Mouse (Mus musculus): ENCODE measurements around the gene Tmem50b.
"Not testable (repeated sequence)": the region's sequence is repeated elsewhere in the genome, so short reads cannot be mapped to it uniquely, and the experiment has no call there.

The Tmem50b gene

DNA sequence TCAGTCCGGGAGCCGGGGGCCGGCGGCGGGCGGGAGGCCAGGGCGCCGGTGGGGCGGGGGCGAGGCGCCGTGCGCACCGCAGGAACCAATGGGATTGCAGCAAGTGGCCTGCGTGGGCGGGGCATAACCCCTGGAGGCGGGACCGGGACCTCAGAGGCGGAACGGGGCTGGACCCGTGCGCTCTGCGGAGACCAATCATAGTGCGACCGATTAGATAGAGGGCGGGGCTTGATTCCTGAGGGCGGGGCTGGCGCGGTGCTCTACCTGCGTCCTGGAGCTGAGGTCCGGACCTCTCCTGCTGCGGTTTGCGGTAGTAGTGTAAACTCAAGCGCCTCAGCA, at the start of gene Tmem50b:
Tmem50b (minus strand) TSS at position 129 of the 339 bp plus-strand sequence.
- DNase-seq: peak; percentile 99

DNA sequence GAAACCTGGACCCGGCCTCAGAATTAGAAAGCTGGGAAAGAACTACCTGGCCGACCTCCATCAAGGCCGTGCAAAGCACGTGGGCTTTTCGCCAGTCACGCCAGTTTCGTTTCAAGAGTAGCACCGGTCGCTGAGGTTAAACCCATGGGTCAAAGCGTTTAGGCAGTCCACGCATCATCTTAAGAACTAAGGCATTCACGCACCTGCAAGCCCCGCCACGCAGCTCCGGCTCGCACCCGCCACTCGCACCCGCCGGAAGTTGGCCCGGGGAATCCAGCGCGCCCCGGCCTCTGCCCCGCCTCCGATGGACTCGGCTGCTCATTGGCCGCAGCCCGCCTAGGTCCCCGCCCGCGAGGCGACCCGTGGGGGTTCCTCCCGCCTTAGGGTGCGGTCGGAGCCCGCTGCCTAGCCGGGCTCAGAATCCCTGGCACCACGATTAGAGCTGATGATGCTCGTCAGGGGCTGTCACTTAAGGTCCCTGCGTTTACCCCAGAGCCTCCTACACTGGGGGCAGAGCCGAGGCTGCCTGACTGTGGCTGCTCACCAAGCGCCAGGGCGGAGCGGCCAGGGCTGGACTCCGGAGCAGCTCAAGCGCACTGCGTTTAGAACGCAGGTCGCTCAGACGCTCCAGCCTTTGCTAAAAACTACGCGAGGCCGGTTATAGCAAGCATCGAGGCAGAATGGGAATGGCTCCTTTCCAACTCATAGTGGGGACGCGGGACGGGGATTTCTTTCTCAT, 49.2 kb upstream of the Tmem50b start, which contains the start of gene Gart:
Gart (minus strand) TSS at position 272 of the 739 bp plus-strand sequence.
- peak; percentile 93 for DNase-seq

- DNase-seq: no peak
Measured at GRCm38 (mm10) chr16:91645995-91646602, 48.5 kb upstream of the Tmem50b start.

DNA sequence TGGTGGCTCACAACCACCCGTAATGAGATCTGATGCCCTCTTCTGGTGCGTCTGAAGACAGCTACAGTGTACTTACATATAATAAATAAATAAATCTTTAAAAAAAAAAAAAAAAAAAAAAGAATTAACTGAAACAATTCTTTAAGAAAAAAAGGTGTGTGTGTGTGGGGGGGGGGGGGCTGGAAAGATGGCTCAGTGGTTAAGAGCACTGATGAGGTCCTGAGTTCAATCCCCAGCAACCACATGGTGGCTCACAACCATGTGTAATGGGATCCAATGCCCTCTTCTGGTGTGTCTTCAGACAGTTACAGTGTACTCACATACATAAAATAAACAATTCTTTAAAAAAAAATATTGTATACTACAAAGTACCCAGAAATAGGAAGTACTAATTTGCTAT, 47.8 kb upstream of the Tmem50b start:
- DNase-seq: not testable (repeated sequence)

- DNase-seq: no peak
Measured at GRCm38 (mm10) chr16:91644901-91645300, 47.3 kb upstream of the Tmem50b start.

DNA sequence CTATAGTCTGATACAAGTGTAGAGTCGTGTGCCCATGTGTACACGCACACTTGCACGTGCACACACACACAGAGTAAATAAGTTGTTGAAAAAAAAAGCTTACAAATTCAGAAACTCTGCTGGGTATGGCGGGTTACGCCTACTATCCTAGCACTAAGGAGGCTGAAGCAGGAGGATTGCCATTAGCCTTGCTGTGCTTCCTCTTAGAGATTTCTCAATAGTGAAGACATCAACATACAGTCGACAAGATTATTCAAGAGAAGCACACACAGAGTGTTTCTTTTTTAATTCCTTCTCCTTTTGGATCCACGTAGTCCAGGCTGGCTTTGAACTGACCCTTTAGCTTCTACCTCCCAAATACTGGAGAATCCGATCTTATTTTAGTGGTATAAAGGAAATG, 42.6 kb upstream of the Tmem50b start:
- DNase-seq: no peak

GRCm38 (mm10) chr16:91639636-91640035, 42.0 kb upstream of the Tmem50b start:
- DNase-seq: no peak

DNA sequence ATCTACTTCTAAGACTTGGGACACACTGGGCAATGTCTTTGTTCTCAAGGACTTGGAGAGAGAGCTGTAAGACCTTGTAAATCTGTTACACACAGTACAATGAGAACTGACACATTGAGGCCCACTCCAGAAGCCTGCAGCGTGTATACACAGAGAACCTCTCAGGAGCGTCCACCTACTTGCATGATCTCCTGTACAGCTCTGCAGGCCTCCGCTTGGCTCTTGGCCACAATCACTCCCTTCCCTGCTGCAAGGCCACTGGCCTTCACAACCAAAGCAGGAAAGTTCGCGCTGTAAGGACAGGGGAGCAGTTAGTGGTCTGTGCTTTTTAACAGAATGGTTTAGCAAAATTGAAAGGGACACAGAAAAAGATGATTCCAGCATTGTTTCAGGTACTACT, 41.6 kb upstream of the Tmem50b start:
- DNase-seq: no peak

GRCm38 (mm10) chr16:91633641-91634040, 36.0 kb upstream of the Tmem50b start:
- no peak for DNase-seq

DNA sequence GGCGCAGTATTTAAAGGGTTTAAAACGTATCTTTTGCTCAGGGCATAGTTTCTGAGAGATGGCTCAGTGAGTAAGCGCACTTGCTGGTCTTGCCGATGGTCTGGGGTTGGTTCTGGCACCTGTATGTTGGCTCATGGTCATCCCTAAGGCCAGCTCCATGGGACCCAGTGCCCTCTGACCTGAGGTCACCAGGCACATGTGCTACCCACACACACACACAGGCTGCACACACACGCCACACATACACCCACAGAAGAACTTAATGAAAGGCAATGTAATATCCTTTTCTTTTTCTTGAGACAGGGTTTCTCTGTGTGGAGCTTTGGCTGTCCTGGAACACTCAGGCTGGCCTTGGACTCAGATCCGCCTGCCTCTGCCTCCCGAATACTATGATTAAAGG, 35.3 kb upstream of the Tmem50b start:
- no peak for DNase-seq

DNA sequence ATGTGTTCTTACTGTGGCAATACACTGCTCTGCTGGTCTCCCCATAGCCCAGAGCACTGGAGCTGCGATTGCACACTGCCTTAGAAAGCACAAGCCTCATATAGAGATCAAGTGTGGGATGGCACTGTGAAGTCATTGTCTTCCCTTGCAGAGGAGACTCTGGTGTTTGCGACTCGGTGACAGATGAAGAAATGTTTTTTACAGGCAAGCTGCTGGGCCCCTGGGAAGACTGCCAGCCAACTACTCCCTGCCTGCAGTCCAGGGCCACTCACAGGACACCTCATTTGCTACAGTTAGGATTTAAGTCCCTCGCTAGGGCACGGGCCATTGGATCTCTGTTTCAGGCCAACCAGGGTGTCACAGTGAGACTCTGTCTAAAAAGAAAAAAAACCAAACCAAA, 34.8 kb upstream of the Tmem50b start:
- no peak for DNase-seq

DNA sequence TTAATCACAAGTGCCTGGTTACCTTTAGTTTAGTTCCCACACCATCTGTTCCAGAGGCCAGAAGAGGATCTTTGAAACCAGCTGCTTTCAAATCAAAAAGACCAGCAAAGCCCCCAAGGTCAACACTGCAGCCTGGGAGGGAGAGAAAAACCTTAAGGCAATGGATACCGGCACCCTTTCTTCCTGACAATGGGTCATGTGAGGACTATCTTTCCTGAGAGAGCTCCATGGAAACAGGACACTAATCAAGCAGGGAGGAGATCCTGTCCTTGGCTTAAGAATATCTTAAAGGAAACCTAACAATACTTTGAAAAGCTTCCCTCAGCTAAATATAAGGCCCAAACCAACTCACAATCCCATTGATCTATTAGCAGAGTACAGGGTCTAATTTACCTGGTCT, 33.0 kb upstream of the Tmem50b start:
- DNase-seq: no peak

- no peak for DNase-seq
Measured at GRCm38 (mm10) chr16:91629749-91630148, 32.1 kb upstream of the Tmem50b start.

GRCm38 (mm10) chr16:91628673-91629072, 31.1 kb upstream of the Tmem50b start:
- DNase-seq: no peak

GRCm38 (mm10) chr16:91627831-91628230, 30.2 kb upstream of the Tmem50b start:
- DNase-seq: no peak

DNA sequence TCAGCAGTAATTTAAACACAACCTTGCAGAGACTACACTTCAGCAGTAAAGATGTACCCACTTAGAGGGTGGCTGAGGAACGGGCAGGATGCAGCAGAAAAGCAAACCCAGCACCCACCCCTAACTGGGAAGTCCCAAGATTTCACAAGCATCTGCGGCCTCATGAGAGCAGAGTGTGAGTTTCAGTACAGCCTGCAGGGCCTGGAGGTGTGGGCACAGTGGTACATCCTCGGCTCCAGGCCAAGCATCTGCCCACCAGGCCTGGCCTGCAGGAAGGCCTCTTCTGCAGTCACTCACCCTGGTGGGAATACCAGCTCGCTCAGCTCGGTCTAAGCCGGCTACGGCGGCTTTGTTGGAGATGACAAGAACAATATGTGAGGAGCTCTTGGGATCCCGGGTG, 25.5 kb upstream of the Tmem50b start:
- DNase-seq: no peak

DNA sequence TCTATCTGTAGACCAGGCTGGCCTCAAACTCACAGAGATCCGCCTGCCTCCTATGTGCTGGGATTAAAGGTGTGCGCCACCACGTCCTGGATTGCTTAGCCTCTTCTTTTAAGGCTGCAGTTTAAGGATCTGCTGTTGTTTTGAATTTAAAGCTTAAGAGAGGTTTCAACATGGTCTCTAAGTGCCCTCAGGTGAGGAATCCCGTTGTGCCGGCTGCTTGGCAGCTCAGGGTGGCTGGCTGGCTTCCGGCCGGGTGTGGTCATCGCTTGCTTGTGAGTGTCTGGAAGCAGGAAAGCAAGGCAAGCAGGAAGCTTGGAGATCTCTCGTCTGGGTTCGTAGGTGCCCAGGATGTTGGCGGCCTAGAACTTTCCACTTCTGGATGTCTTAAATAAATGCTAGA, 23.4 kb upstream of the Tmem50b start:
- DNase-seq: no peak

GRCm38 (mm10) chr16:91620185-91620584, 22.6 kb upstream of the Tmem50b start:
- no peak for DNase-seq

GRCm38 (mm10) chr16:91618511-91619501, 21.2 kb upstream of the Tmem50b start, which contains the start of gene Dnajc28:
Dnajc28 (minus strand) TSS chr16:91619026.
- DNase-seq: peak; percentile 74

DNA sequence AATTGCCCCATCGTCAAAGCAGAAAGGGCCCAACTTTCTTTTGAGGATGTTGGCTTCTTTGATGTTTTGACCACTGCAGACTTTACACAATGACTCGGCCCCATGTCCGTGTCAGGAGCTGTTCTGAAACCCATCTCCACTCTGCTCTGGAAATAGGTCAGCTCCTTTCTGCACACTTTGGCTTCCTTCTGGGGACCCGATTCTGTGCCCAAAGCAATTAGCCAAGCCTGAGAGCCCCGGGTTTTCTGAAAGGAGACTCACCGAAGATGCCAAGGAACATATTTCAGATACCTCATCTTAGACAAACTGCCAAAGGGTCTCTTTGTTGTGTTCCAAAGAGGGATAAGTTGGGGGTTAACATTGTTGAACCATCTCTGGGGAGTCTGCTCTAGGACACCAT, 17.0 kb upstream of the Tmem50b start:
- no peak for DNase-seq

- DNase-seq: no peak
Measured at GRCm38 (mm10) chr16:91612525-91612924, 14.9 kb upstream of the Tmem50b start.

- no peak for DNase-seq
Measured at GRCm38 (mm10) chr16:91611248-91611647, 13.6 kb upstream of the Tmem50b start.

- DNase-seq: no peak
Measured at GRCm38 (mm10) chr16:91609501-91610245, 12.1 kb upstream of the Tmem50b start.

All from right cerebral cortex, postnatal 14 days (tissue).